Mouse (Mus musculus) liver, embryonic 16.5 days (tissue): Measurements from ENCODE around the gene Gpr55. TPM values are rescaled to one million over a fixed set of nuclear protein-coding genes. Genes with fewer than 3 reads are reported as not detected.

Experiments used
- ATAC-seq: fragments of 200-750 bp; cut with Nextera tagmentation; 2 replicates; pipeline ENCODE4 v1.8.0; 2017; ENCODE audit warnings: low read depth, mild to moderate bottlenecking, moderate number of reproducible peaks, moderate library complexity
- H3K27ac ChIP-seq: fragments of 300-500 bp; sonication (generic); 2 replicates; pipeline ENCODE4 v1.5.1; 2014; ENCODE audit warnings: mild to moderate bottlenecking, low read length
- H3K27me3 ChIP-seq: fragments of 300-500 bp; sonication (generic); 2 replicates; pipeline ENCODE4 v1.6.1; 2014; ENCODE audit warnings: low read depth, low read length, mixed read lengths; ENCODE audit not compliant: control insufficient read depth, insufficient read depth
- H3K36me3 ChIP-seq: fragments of 300-500 bp; sonication (generic); 2 replicates; pipeline ENCODE4 v1.6.1; 2014; ENCODE audit warnings: mild to moderate bottlenecking; ENCODE audit not compliant: control insufficient read depth, insufficient read depth
- H3K4me1 ChIP-seq: fragments of 300-500 bp; sonication (generic); 2 replicates; pipeline ENCODE4 v1.6.1; 2014; ENCODE audit warnings: low read depth, low read length, mixed read lengths; ENCODE audit not compliant: control insufficient read depth
- H3K4me2 ChIP-seq: fragments of 300-500 bp; sonication (generic); 2 replicates; pipeline ENCODE4 v1.6.1; 2014; ENCODE audit warnings: low read depth, low read length, mixed read lengths
- H3K4me3 ChIP-seq: fragments of 300-500 bp; sonication (generic); 2 replicates; pipeline ENCODE4 v1.5.1; 2014; ENCODE audit warnings: low read depth, mild to moderate bottlenecking, low read length
- H3K9ac ChIP-seq: fragments of 300-500 bp; sonication (generic); 2 replicates; pipeline ENCODE4 v1.6.1; 2014; ENCODE audit warnings: low read depth, low read length
- H3K9me3 ChIP-seq: fragments of 300-500 bp; sonication (generic); replicated peaks from 2 replicates; pipeline ENCODE4 v1.6.1; 2016; ENCODE audit warnings: low read length; ENCODE audit not compliant: control insufficient read depth
- WGBS: fragments of 180-500 bp; shearing (Covaris S2); extraction: QIAGEN DNeasy Blood & Tissue Kit; methylation state at CpG from one replicate; pipeline ENCODE4 v1.1.7; 2014; ENCODE audit not compliant: insufficient replicate concordance; 5-methylcytosine and 5-hydroxymethylcytosine counted together
- polyA plus RNA-seq: library from polyadenylated mRNA; unstranded; fragments of >200 nt; fragmentation: Nextera tagmentation; extraction: Ambion mirVana; gene quantifications from 2 replicates; pipeline ENCODE4 v1.2.1, GENCODE M21; 2015

Gpr55 gene
- polyA plus RNA-seq, 1 experiment from 2014 or later: 0.05 TPM

- Histone ChIP-seq H3K4me3 (no peak overlapping the region), H3K36me3 (no peaks in the 10 kb centered on the region), H3K27ac (no peak overlapping the region), H3K27me3 (no peaks in the 10 kb centered on the region), H3K4me2 (no peak overlapping the region), H3K4me1 (no peaks in the 10 kb centered on the region), H3K9ac (no peak overlapping the region), H3K9me3 (no peaks in the 10 kb centered on the region)
- no peak for ATAC-seq
Observed at GRCm38 (mm10) chr1:85915890-85916289, 44.9 kb downstream of the Gpr55 start.

GRCm38 (mm10) chr1:85913078-85913755 lies 47.6 kb downstream of the Gpr55 start:
- Histone ChIP-seq H3K36me3 (no peaks in the 10 kb centered on the region), H3K27me3 (no peaks in the 10 kb centered on the region), H3K9ac (no peak overlapping the region), H3K4me2 (no peak overlapping the region), H3K9me3 (no peaks in the 10 kb centered on the region), H3K4me1 (no peaks in the 10 kb centered on the region), H3K4me3 (no peak overlapping the region), H3K27ac (no peak overlapping the region)
- ATAC-seq: no peak
- WGBS: 59% methylated on average over 7 of the region's 7 CpGs

GRCm38 (mm10) chr1:85908754-85909590 lies 51.8 kb downstream of the Gpr55 start:
- Histone ChIP-seq H3K27ac (no peak overlapping the region), H3K4me3 (no peak overlapping the region), H3K9ac (no peak overlapping the region), H3K27me3 (no peaks in the 10 kb centered on the region), H3K4me2 (no peak overlapping the region), H3K36me3 (no peaks in the 10 kb centered on the region; the same call in 1 of the 2 replicates), H3K4me1 (no peaks in the 10 kb centered on the region), H3K9me3 (no peaks in the 10 kb centered on the region)
- no peak for ATAC-seq
- WGBS: 47% methylated on average over 13 of the region's 13 CpGs

- H3K4me3 ChIP-seq: no peak overlapping the region
- 86% methylated on average over 12 of the region's 12 CpGs for WGBS
- peaks cover 5% of the 10 kb centered on the region for H3K4me1 ChIP-seq
- no peak overlapping the region for H3K27ac ChIP-seq
- no peak overlapping the region for H3K9ac ChIP-seq
- H3K36me3 ChIP-seq: no peaks in the 10 kb centered on the region; the same call in 1 of the 2 replicates
- no peaks in the 10 kb centered on the region for H3K27me3 ChIP-seq
- H3K4me2 ChIP-seq: no peak overlapping the region
- ATAC-seq: no peak
- no peaks in the 10 kb centered on the region for H3K9me3 ChIP-seq
Observed at GRCm38 (mm10) chr1:85906892-85907291, 53.9 kb downstream of the Gpr55 start.

GRCm38 (mm10) chr1:85902108-85902561 lies 58.7 kb downstream of the Gpr55 start:
- no peak overlapping the region for H3K27ac ChIP-seq
- H3K9me3 ChIP-seq: no peaks in the 10 kb centered on the region
- H3K4me2 ChIP-seq: no peak overlapping the region
- H3K4me3 ChIP-seq: no peak overlapping the region
- WGBS: 45% methylated on average over 7 of the region's 7 CpGs
- H3K9ac ChIP-seq: no peak overlapping the region
- H3K27me3 ChIP-seq: no peaks in the 10 kb centered on the region
- 0 out of 2 replicates have a peak, but pooled peaks have one; percentile 14 for ATAC-seq
- H3K36me3 ChIP-seq: no peaks in the 10 kb centered on the region
- H3K4me1 ChIP-seq: peaks cover 30% of the 10 kb centered on the region

- H3K36me3 ChIP-seq: no peaks in the 10 kb centered on the region
- no peak overlapping the region for H3K4me2 ChIP-seq
- H3K27me3 ChIP-seq: no peaks in the 10 kb centered on the region
- no peak overlapping the region for H3K4me3 ChIP-seq
- no peak for ATAC-seq
- no peak overlapping the region for H3K27ac ChIP-seq
- no peak overlapping the region for H3K9ac ChIP-seq
- WGBS: 31% methylated on average over 3 of the region's 3 CpGs
- H3K9me3 ChIP-seq: no peaks in the 10 kb centered on the region
- peaks cover 35% of the 10 kb centered on the region for H3K4me1 ChIP-seq
Observed at GRCm38 (mm10) chr1:85901516-85902107, 59.2 kb downstream of the Gpr55 start.

- H3K4me1 ChIP-seq: peaks cover 43% of the 10 kb centered on the region
- no peak overlapping the region for H3K27ac ChIP-seq
- WGBS: 48% methylated on average over 7 of the region's 7 CpGs
Observed at GRCm38 (mm10) chr1:85900521-85901333, 60.1 kb downstream of the Gpr55 start.

GRCm38 (mm10) chr1:85899388-85899761 lies 61.4 kb downstream of the Gpr55 start:
- Histone ChIP-seq H3K36me3 (no peaks in the 10 kb centered on the region), H3K9me3 (no peaks in the 10 kb centered on the region), H3K27ac (no peak overlapping the region), H3K4me1 (peaks cover 47% of the 10 kb centered on the region), H3K4me2 (no peak overlapping the region), H3K9ac (no peak overlapping the region), H3K27me3 (no peaks in the 10 kb centered on the region), H3K4me3 (no peak overlapping the region)
- ATAC-seq: no peak

More at GRCm38 (mm10) chr1:85900521-85901333, 60.1 kb downstream of the Gpr55 start:
- no peak for ATAC-seq
- H3K27me3 ChIP-seq: no peaks in the 10 kb centered on the region
- no peak overlapping the region for H3K4me2 ChIP-seq
- H3K36me3 ChIP-seq: no peaks in the 10 kb centered on the region
- no peak overlapping the region for H3K4me3 ChIP-seq
- H3K9me3 ChIP-seq: no peaks in the 10 kb centered on the region
- H3K9ac ChIP-seq: no peak overlapping the region
